Mouse (Mus musculus) embryonic facial prominence, embryonic 11.5 days (tissue): ENCODE data around the gene Clcn2. TPM values are rescaled to one million over a fixed set of nuclear protein-coding genes. Genes with fewer than 3 reads are reported as not detected.
"Not testable (repeated sequence)": the region's sequence is repeated elsewhere in the genome, so short reads cannot be mapped to it uniquely, and the experiment has no call there.

Experiments
- ATAC-seq: fragments of 200-750 bp; cut with Nextera tagmentation; replicated peaks from 2 replicates; pipeline ENCODE4 v1.8.0; 2017; ENCODE audit warnings: low read depth; ENCODE audit not compliant: insufficient number of reproducible peaks, low FRiP score, low TSS enrichment
- DNase-seq: peaks from one replicate; pipeline ENCODE4 v3.0.0-alpha.2; 2015; ENCODE audit warnings: low spot score
- H3K27ac ChIP-seq: fragments of 300-500 bp; sonication (generic); replicated peaks from 2 replicates; pipeline ENCODE4 v1.5.1; 2014; ENCODE audit warnings: mild to moderate bottlenecking, low read depth, low read length, control low read depth
- H3K27me3 ChIP-seq: fragments of 300-500 bp; sonication (generic); 2 replicates; pipeline ENCODE4 v1.6.1; 2014; ENCODE audit warnings: mild to moderate bottlenecking, low read length, moderate library complexity, mixed read lengths; ENCODE audit not compliant: control insufficient read depth, insufficient read depth
- H3K36me3 ChIP-seq: fragments of 300-500 bp; sonication (generic); replicated peaks from 2 replicates; pipeline ENCODE4 v1.6.1; 2014; ENCODE audit warnings: low read depth, mild to moderate bottlenecking, low read length, moderate library complexity, mixed read lengths; ENCODE audit not compliant: control insufficient read depth, insufficient read depth
- H3K4me1 ChIP-seq: fragments of 300-500 bp; sonication (generic); 2 replicates; pipeline ENCODE4 v1.6.1; 2014; ENCODE audit warnings: low read length, mixed read lengths; ENCODE audit not compliant: control insufficient read depth, insufficient read depth
- H3K4me2 ChIP-seq: fragments of 300-500 bp; sonication (generic); 2 replicates; pipeline ENCODE4 v1.6.1; 2014; ENCODE audit warnings: low read depth, mild to moderate bottlenecking, control low read depth, low read length, moderate library complexity
- H3K4me3 ChIP-seq: fragments of 300-500 bp; sonication (generic); 2 replicates; pipeline ENCODE4 v1.5.1; 2014; ENCODE audit warnings: low read depth, low read length, control low read depth
- H3K9ac ChIP-seq: fragments of 300-500 bp; sonication (generic); replicated peaks from 2 replicates; pipeline ENCODE4 v1.6.1; 2014; ENCODE audit warnings: mild to moderate bottlenecking, control low read depth, low read length
- H3K9me3 ChIP-seq: fragments of 300-500 bp; sonication (generic); replicated peaks from 2 replicates; pipeline ENCODE4 v1.6.1; 2016; ENCODE audit warnings: mild to moderate bottlenecking, low read length, inconsistent platforms, mixed read lengths; ENCODE audit not compliant: control insufficient read depth
- WGBS: fragments of 180-500 bp; shearing (Covaris S2); extraction: QIAGEN DNeasy Blood & Tissue Kit; methylation state at CpG from one replicate; pipeline ENCODE4 v1.1.7; 2014; 5-methylcytosine and 5-hydroxymethylcytosine counted together
- polyA plus RNA-seq: library from polyadenylated mRNA; unstranded; fragments of >200 nt; fragmentation: Nextera tagmentation; extraction: Ambion mirVana; gene quantifications from 2 replicates; pipeline ENCODE4 v1.2.1, GENCODE M21; 2014

Clcn2 gene
- polyA plus RNA-seq, 1 experiment from 2014 or later = 13.0 TPM

- not testable (repeated sequence) for H3K9ac ChIP-seq, H3K27ac ChIP-seq, DNase-seq, H3K9me3 ChIP-seq, H3K4me1 ChIP-seq, H3K27me3 ChIP-seq, ATAC-seq, H3K4me2 ChIP-seq, H3K36me3 ChIP-seq, H3K4me3 ChIP-seq
- WGBS = 100% methylated on average over 5 of the region's 6 CpGs
Observed at GRCm38 (mm10) chr16:20668013-20668412, 49.5 kb downstream of the Clcn2 start, which contains the start of gene Eif4g1. TSS of gene Eif4g1 (plus strand) at chr16:20668313.

DNA sequence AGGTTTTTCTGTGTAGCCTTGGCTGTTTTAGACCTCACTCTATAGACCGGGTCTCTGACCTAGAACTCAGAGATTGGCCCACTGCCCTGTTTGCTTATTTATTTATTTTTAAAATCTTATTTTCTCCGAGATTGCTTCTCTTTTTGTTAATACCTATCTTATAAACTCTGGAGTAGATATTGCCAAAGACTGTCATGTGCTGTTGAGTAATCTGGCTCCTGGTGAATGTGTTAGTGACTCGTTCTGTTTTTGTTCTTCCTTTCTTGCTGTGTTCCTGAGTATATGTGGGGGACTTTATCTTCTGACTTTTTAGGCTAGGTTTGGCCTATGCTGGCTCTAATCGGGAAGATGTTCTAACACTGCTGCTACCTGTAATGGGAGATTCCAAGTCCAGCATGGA is 59.9 kb downstream of the Clcn2 start:
- Histone ChIP-seq H3K36me3 (peaks cover 11% of the 10 kb centered on the region), H3K27ac (no peak overlapping the region)

DNA sequence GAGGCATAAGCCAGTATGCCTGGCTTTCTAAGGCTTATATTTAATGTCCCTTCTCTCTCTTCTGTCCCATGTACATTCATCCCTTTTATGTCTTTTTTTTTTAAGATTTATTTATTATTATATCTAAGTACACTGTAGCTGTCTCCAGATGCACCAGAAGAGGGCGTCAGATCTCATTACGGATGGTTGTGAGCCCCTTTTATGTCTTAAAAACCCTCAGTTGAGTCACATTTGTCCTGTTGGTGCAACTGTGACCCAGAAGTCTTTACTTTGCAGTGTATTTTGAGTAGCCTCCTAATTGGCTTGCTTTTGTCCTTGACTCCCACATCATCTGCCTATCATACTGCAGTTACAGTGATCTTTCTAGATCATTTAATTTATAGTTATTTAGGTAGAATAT is 64.2 kb downstream of the Clcn2 start:
- ATAC-seq (no peak), DNase-seq (no peak)
- H3K4me2 ChIP-seq = no peak overlapping the region
- no peak overlapping the region for H3K9ac ChIP-seq
- no peaks in the 10 kb centered on the region; the same call in 1 of the 2 replicates for H3K4me1 ChIP-seq
- H3K27ac ChIP-seq = no peak overlapping the region
- H3K27me3 ChIP-seq = no peaks in the 10 kb centered on the region
- H3K4me3 ChIP-seq = no peak overlapping the region
- H3K36me3 ChIP-seq = peaks cover 2% of the 10 kb centered on the region
- H3K9me3 ChIP-seq = no peaks in the 10 kb centered on the region
- 59% methylated on average over 2 of the region's 2 CpGs for WGBS

More for the DNA sequence above, 59.9 kb downstream of the Clcn2 start:
- H3K9me3 ChIP-seq = no peaks in the 10 kb centered on the region
- H3K27me3 ChIP-seq = no peaks in the 10 kb centered on the region
- no peak overlapping the region for H3K9ac ChIP-seq
- DNase-seq = no peak
- no peak overlapping the region for H3K4me3 ChIP-seq
- no peak overlapping the region for H3K4me2 ChIP-seq
- 94% methylated on average over 4 of the region's 4 CpGs for WGBS
- ATAC-seq = no peak
- H3K4me1 ChIP-seq = no peaks in the 10 kb centered on the region; the same call in 1 of the 2 replicates

Other genes with a start within 250 kb of the Clcn2 start
- 144 and 156 TPM in 2 replicates for gene Eif2b5, start 218.9 kb downstream of the Clcn2 start, polyA plus RNA-seq
- 37.1 and 38.5 TPM in 2 replicates for gene Dvl3, start 200.8 kb downstream of the Clcn2 start, polyA plus RNA-seq
- gene Ap2m1, start 182.3 kb downstream of the Clcn2 start, polyA plus RNA-seq = 726 and 756 TPM in 2 replicates
- 56.3 and 58.1 TPM in 2 replicates for gene Abcf3, start 169.2 kb downstream of the Clcn2 start, polyA plus RNA-seq
- gene Vwa5b2, start 128.3 kb downstream of the Clcn2 start, polyA plus RNA-seq = 1.4 TPM in 2 replicates
- 32.5 and 35.8 TPM in 2 replicates for gene Eef1akmt4, start 106.2 kb downstream of the Clcn2 start, polyA plus RNA-seq
- not detected in 2 replicates for gene Gm49333, start 106.1 kb downstream of the Clcn2 start, polyA plus RNA-seq
- 47.3 and 49.4 TPM in 2 replicates for gene Alg3, start 106.0 kb downstream of the Clcn2 start, polyA plus RNA-seq
- gene Camk2n2, start 96.5 kb downstream of the Clcn2 start, polyA plus RNA-seq = 1.8 and 2.2 TPM in 2 replicates
- gene Ece2, start 87.9 kb downstream of the Clcn2 start, polyA plus RNA-seq = 2.4 and 2.5 TPM in 2 replicates
- gene Psmd2, start 66.1 kb downstream of the Clcn2 start, polyA plus RNA-seq = 500 and 501 TPM in 2 replicates
- gene Eif4g1, start 49.4 kb downstream of the Clcn2 start, polyA plus RNA-seq = 156 TPM in 2 replicates
- 3.9 and 4.4 TPM in 2 replicates for gene Fam131a, start 24.5 kb downstream of the Clcn2 start, polyA plus RNA-seq
- gene Polr2h, start 81 bp downstream of the Clcn2 start, polyA plus RNA-seq = 120 and 124 TPM in 2 replicates
- 1.5 and 1.7 TPM in 2 replicates for gene Chrd, start 15.4 kb upstream of the Clcn2 start, polyA plus RNA-seq
- 0.48 TPM in 1 of 2 replicates, not detected in the other for gene Thpo, start 16.8 kb upstream of the Clcn2 start, polyA plus RNA-seq